Mouse (Mus musculus) ES-E14 (cell line): ENCODE measurements around the gene Sema4f.

Experiments used
- HCFC1 ChIP-seq: IDR thresholded peaks from 2 replicates; pipeline ENCODE4 v1.6.1; 2012; ENCODE audit warnings: low read length, inconsistent platforms, borderline replicate concordance; ENCODE audit not compliant: insufficient read depth
- MAFK ChIP-seq: IDR thresholded peaks from 2 replicates; pipeline ENCODE4 v1.6.1; 2014; ENCODE audit warnings: mild to moderate bottlenecking, low read depth, low read length, inconsistent platforms; ENCODE audit not compliant: insufficient read depth
- ZC3H11A ChIP-seq: IDR thresholded peaks from 2 replicates; pipeline ENCODE4 v1.6.1; 2012; ENCODE audit warnings: low read depth, mild to moderate bottlenecking, inconsistent platforms, low read length, borderline replicate concordance
- ZNF384 ChIP-seq: IDR thresholded peaks from 2 replicates; pipeline ENCODE4 v1.6.1; 2012; ENCODE audit warnings: low read depth, low read length, inconsistent platforms

- no peak for TF ChIP-seq MAFK
- TF ChIP-seq ZNF384 = no peak
- TF ChIP-seq ZC3H11A = no peak
- no peak for TF ChIP-seq HCFC1
Measured at GRCm38 (mm10) chr6:82987411-82987971, 47.9 kb upstream of the Sema4f start.
